Mouse (Mus musculus) myocyte (in vitro differentiated cells): ENCODE measurements around the gene Kcnv2. TPM values are rescaled to one million over a fixed set of nuclear protein-coding genes. Genes with fewer than 3 reads are reported as not detected.

Source experiments
- H3K27me3 ChIP-seq: one replicate; pipeline ENCODE4 v1.6.1; 2011; ENCODE audit not compliant: control insufficient read depth, insufficient read depth, insufficient read length
- H3K36me3 ChIP-seq: one replicate; pipeline ENCODE4 v1.6.1; 2011; ENCODE audit not compliant: control insufficient read depth, insufficient read depth
- H3K4me2 ChIP-seq: one replicate; pipeline ENCODE4 v1.6.1; 2011; ENCODE audit warnings: low read depth, control low read depth
- H3K4me3 ChIP-seq: one replicate; pipeline ENCODE4 v1.5.1; 2011; ENCODE audit warnings: mild to moderate bottlenecking, control low read depth, moderate library complexity
- H3K79me2 ChIP-seq: one replicate; pipeline ENCODE4 v1.6.1; 2011; ENCODE audit not compliant: control insufficient read depth, insufficient read depth
- H3ac ChIP-seq: one replicate; pipeline ENCODE4 v1.6.1; 2011; ENCODE audit not compliant: control insufficient read depth, insufficient read length
- CEBPB ChIP-seq: IDR thresholded peaks from 2 replicates; pipeline ENCODE4 v1.6.1; 2011; ENCODE audit warnings: mild to moderate bottlenecking, moderate library complexity; ENCODE audit not compliant: poor library complexity, insufficient read depth, severe bottlenecking
- E2F4 ChIP-seq: IDR thresholded peaks from one replicate; pipeline ENCODE4 v1.6.1; 2011; ENCODE audit warnings: mild to moderate bottlenecking, control low read depth, moderate library complexity; ENCODE audit not compliant: insufficient read depth
- MAX ChIP-seq: IDR thresholded peaks from one replicate; pipeline ENCODE4 v1.6.1; 2011; ENCODE audit warnings: low read depth, mild to moderate bottlenecking, control low read depth
- MYOD1 ChIP-seq, 3 experiments: IDR thresholded peaks; one replicate each; pipeline ENCODE4 v1.6.1; 2011; ENCODE audit warnings: control low read depth in 2 of 3, low read depth in 2 of 3, mild to moderate bottlenecking in 2 of 3, moderate library complexity in 1 of 3; ENCODE audit not compliant: insufficient read length in 2 of 3, control insufficient read depth in 1 of 3
- MYOG ChIP-seq, 3 experiments: IDR thresholded peaks; one replicate each; pipeline ENCODE4 v1.6.1; 2011; ENCODE audit warnings: control low read depth in 2 of 3, low read depth in 2 of 3, mild to moderate bottlenecking in 2 of 3; ENCODE audit not compliant: insufficient read length in 2 of 3, control insufficient read depth in 1 of 3, insufficient read depth in 1 of 3
- POLR2A ChIP-seq: IDR thresholded peaks from one replicate; pipeline ENCODE4 v1.6.1; 2011; ENCODE audit warnings: low read depth, mild to moderate bottlenecking, control low read depth, moderate library complexity; ENCODE audit not compliant: insufficient read length
- POLR2AphosphoS2 ChIP-seq: IDR thresholded peaks from one replicate; pipeline ENCODE4 v1.6.1; 2011; ENCODE audit warnings: low read depth, control low read depth; ENCODE audit not compliant: insufficient read length
- REST ChIP-seq: IDR thresholded peaks from one replicate; pipeline ENCODE4 v1.6.1; 2011; ENCODE audit warnings: mild to moderate bottlenecking, control low read depth, moderate library complexity; ENCODE audit not compliant: insufficient read depth, insufficient read length
- SRF ChIP-seq: IDR thresholded peaks from one replicate; pipeline ENCODE4 v1.6.1; 2011; ENCODE audit warnings: low read depth; ENCODE audit not compliant: control insufficient read depth, insufficient read length
- TCF12 ChIP-seq: IDR thresholded peaks from one replicate; pipeline ENCODE4 v1.6.1; 2011; ENCODE audit warnings: mild to moderate bottlenecking, control low read depth; ENCODE audit not compliant: poor library complexity, insufficient read depth, severe bottlenecking
- TCF3 ChIP-seq: IDR thresholded peaks from one replicate; pipeline ENCODE4 v1.6.1; 2011; ENCODE audit warnings: low read depth, control low read depth; ENCODE audit not compliant: insufficient read length
- USF1 ChIP-seq: IDR thresholded peaks from one replicate; pipeline ENCODE4 v1.6.1; 2011; ENCODE audit warnings: low read depth, mild to moderate bottlenecking, control low read depth, moderate library complexity
- polyA plus RNA-seq: library from polyadenylated mRNA; unstranded; fragments of >200 nt; fragmentation: generic; extraction: Trizol; gene quantifications from one replicate; pipeline ENCODE4 v1.2.1, GENCODE M21; 2012; ENCODE audit warnings: missing spikeins

The Kcnv2 gene
- polyA plus RNA-seq, 1 experiment = not detected

DNA sequence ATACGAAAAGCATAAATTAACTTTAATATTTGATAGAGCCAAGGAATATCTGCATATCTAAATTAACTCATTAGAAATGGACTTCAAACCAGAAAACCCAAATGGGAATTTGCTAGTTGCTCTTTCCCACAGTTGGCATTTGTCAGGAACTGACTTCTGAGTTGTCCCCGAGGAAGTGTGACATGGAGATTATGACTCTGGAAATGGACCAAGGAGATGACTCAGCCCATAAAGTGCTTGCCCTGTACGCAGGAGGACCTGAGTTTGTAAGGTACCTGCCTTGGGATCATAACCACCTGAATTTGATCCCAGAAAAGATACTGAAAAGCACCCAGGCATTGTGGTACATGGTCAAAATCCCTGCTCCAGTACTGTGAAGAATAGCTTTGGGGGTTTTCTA lies 11.1 kb upstream of the Kcnv2 start:
- TF ChIP-seq SRF (no peak), CEBPB (no peak), MYOG (IDR thresholded peaks at IDR 0.05; ENCODE audit: control insufficient read depth in 1 of 3, insufficient read depth in 1 of 3, insufficient read length in 2 of 3, low read depth in 2 of 3) (no peak), POLR2AphosphoS2 (no peak), TCF3 (no peak), TCF12 (no peak), USF1 (no peak), E2F4 (no peak), REST (no peak), MAX (no peak)

DNA sequence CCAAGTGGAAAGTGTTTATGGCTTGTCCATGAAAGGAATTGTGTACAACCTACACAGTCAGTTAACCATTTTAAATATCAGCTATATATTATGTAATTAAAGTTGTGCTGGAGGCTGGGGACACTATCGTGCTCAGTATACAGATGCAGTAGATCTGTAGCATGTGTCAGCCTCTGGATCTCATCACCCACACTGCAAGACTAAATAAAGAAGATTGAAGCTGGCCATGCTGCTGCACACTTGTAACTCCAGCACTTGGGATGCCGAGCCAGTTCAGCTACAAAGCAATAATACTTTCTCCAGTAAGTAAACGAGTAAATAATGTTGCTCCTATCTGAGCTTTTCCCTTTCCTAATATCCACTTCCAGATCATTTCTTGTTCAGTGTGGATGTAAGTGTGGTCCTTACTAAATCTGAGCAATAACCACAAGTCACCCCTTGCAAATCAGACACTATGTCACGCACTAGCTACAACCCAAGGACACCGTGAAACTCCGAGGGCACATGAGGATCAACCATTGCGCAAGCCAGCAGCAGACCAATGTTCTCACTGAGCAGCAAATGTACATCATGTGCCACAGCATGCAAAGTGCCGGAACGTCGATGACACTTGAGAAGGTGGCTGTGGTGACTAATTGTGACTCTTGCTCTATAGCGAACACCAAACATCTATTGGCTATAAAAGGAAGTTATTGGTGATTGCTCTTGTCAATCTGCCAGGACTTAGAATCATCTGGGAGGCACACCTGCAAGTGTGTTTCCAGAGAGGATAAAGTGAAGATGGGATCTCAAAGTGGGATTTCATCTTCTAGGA lies 9.9 kb upstream of the Kcnv2 start:
- Histone ChIP-seq H3K27me3 (no peaks in the 10 kb centered on the region), H3K4me3 (no peak overlapping the region), H3K36me3 (no peaks in the 10 kb centered on the region), H3K4me2 (no peak overlapping the region), H3K79me2 (no peaks in the 10 kb centered on the region), H3ac (no peak overlapping the region)
- TF ChIP-seq CEBPB (peak; percentile 62; the same call in 1 of the 2 replicates), MYOD1 (IDR thresholded peaks at IDR 0.05; ENCODE audit: control insufficient read depth in 1 of 3, insufficient read length in 2 of 3, low read depth in 2 of 3) (no peak)

More for the DNA sequence above, 11.1 kb upstream of the Kcnv2 start:
- H3K79me2 ChIP-seq = no peaks in the 10 kb centered on the region
- no peaks in the 10 kb centered on the region for H3K27me3 ChIP-seq
- no peak overlapping the region for H3K4me2 ChIP-seq
- H3K36me3 ChIP-seq = no peaks in the 10 kb centered on the region
- no peak overlapping the region for H3K4me3 ChIP-seq
- H3ac ChIP-seq = no peak overlapping the region

DNA sequence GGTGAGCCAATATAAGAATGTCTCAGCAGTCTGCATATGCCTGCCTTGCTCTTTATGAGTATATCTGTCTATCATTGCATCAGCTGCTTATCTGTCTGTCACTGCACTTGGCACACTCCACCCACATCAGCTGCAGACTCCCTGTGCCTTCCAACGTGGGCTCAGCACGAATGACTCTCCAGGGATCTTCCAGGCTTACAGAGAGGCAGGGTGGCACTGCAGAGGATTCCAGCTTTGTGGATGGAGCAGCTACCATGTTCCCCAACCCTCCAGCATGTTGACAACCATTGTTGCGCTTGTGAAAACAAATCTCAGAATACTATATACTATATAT lies 9.3 kb upstream of the Kcnv2 start:
- H3K79me2 ChIP-seq = no peaks in the 10 kb centered on the region
- H3K4me2 ChIP-seq = no peak overlapping the region
- H3K27me3 ChIP-seq = no peaks in the 10 kb centered on the region
- no peaks in the 10 kb centered on the region for H3K36me3 ChIP-seq
- no peak overlapping the region for H3ac ChIP-seq
- H3K4me3 ChIP-seq = no peak overlapping the region
- TF ChIP-seq TCF3 (no peak), POLR2AphosphoS2 (no peak), MYOG (IDR thresholded peaks at IDR 0.05; ENCODE audit: control insufficient read depth in 1 of 3, insufficient read depth in 1 of 3, insufficient read length in 2 of 3, low read depth in 2 of 3) (no peak), MYOD1 (IDR thresholded peaks at IDR 0.05; ENCODE audit: control insufficient read depth in 1 of 3, insufficient read length in 2 of 3, low read depth in 2 of 3) (no peak), SRF (no peak), E2F4 (no peak), POLR2A (no peak), REST (no peak), USF1 (no peak), MAX (no peak), TCF12 (no peak), CEBPB (no peak)

DNA sequence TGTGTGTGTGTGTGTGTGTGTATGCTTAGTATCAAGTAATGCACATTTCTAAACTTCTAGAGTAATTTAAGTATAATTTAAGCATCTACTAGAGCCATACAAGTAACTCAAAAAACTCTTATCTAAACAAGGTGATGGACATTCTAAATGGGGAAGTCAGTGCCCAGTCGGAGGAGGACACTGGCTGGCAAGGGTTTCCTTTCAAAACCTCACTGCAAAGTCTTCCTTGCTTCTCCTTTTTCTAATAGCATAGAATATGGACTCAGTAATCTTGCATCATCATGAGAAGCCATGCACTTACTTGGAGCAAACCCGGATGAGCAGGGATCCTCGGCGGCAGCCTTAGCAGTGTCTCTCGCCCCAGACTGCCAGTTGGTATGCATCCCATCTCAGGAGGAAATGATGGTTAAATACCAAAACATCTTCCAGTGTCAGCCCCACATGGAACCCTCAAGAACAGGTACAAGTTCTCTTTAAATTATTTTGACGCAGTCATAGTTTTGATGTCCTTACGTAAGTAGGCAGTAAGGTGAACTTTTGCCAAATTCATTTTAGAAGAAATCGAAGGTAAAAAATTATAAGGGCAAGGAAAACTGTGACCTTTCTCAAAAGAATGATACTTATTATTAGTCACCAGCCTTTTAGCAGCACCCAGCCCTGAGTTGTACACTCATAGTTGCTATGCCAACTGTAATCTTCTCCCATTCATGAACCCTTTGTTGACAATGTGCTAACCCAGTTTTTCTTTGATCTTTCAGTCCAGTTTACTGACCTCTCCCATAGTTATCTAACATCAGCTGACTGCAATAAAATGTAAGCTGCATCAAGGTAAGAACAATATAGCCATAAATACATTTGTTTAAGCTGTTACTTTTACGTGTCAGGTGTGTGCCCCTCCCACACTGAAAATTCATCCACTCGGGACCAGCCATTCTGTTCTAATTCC lies 5.8 kb upstream of the Kcnv2 start:
- H3K4me3 ChIP-seq = no peak overlapping the region
- no peak for TF ChIP-seq CEBPB
- TF ChIP-seq REST = no peak
- TF ChIP-seq USF1 = no peak
- no peak for TF ChIP-seq MYOG (IDR thresholded peaks at IDR 0.05; ENCODE audit: control insufficient read depth in 1 of 3, insufficient read depth in 1 of 3, insufficient read length in 2 of 3, low read depth in 2 of 3)
- no peak for TF ChIP-seq E2F4
- TF ChIP-seq MYOD1 (IDR thresholded peaks at IDR 0.05; ENCODE audit: control insufficient read depth in 1 of 3, insufficient read length in 2 of 3, low read depth in 2 of 3) = no peak
- no peak for TF ChIP-seq SRF
- no peak for TF ChIP-seq POLR2A
- no peaks in the 10 kb centered on the region for H3K79me2 ChIP-seq
- no peak overlapping the region for H3K4me2 ChIP-seq
- no peaks in the 10 kb centered on the region for H3K36me3 ChIP-seq
- H3ac ChIP-seq = no peak overlapping the region
- H3K27me3 ChIP-seq = no peaks in the 10 kb centered on the region

DNA sequence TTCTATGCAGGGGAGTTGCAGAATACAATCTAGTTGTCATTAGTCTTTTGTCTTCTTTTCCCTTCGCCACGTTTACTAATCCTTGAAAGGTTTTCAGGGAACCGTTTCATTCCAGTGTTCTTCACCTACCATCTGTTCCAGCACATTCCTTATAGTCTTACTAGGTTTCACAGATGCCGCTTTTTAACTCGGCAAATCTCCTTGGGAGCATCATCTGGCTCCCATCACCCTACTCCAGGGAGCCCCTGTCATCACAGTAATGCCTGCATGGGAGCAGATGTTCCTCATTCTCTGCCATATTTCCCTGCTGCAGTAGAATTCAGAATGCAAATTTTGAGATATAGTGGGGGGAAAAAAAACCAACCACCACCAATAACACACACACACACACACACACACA lies 5.1 kb upstream of the Kcnv2 start:
- H3K4me2 ChIP-seq = no peak overlapping the region
- H3K36me3 ChIP-seq = no peaks in the 10 kb centered on the region
- TF ChIP-seq TCF3 = no peak
- no peak for TF ChIP-seq TCF12
- no peak for TF ChIP-seq POLR2A
- TF ChIP-seq MYOD1 (IDR thresholded peaks at IDR 0.05; ENCODE audit: control insufficient read depth in 1 of 3, insufficient read length in 2 of 3, low read depth in 2 of 3) = no peak
- TF ChIP-seq MYOG (IDR thresholded peaks at IDR 0.05; ENCODE audit: control insufficient read depth in 1 of 3, insufficient read depth in 1 of 3, insufficient read length in 2 of 3, low read depth in 2 of 3) = no peak
- TF ChIP-seq REST = no peak
- H3K27me3 ChIP-seq = no peaks in the 10 kb centered on the region
- no peak overlapping the region for H3ac ChIP-seq
- no peak overlapping the region for H3K4me3 ChIP-seq
- H3K79me2 ChIP-seq = no peaks in the 10 kb centered on the region
